Mouse (Mus musculus): ENCODE results near the gene Enc1. TPM values are rescaled to one million over a fixed set of nuclear protein-coding genes. Genes with fewer than 3 reads are reported as not detected.

Enc1 gene
- polyA plus RNA-seq, 1 experiment from 2014 or later: 2.6 TPM

GRCm38 (mm10) chr13:97208112-97208478 lies 32.8 kb upstream of the Enc1 start:
- Histone ChIP-seq H3K27ac (ENCODE audit: low read length) (no peak overlapping the region), H3K36me3 (ENCODE audit: insufficient read depth, low read length) (no peaks in the 10 kb centered on the region), H3K9ac (replicated peaks; ENCODE audit: low read depth) (no peak overlapping the region), H3K9me3 (ENCODE audit: low read length) (no peaks in the 10 kb centered on the region), H3K4me3 (ENCODE audit: low read depth, low read length) (no peak overlapping the region), H3K4me2 (replicated peaks; ENCODE audit: low read depth, low read length) (no peak overlapping the region), H3K4me1 (ENCODE audit: insufficient read depth, low read depth, low read length) (no peaks in the 10 kb centered on the region), H3K27me3 (replicated peaks; ENCODE audit: insufficient read depth, low read length) (no peaks in the 10 kb centered on the region)
- WGBS: 41% methylated on average over 7 of the region's 7 CpGs
- peak; percentile 39 for DNase-seq (ENCODE audit: low spot score)
- no peak for ATAC-seq
- no peak for TF ChIP-seq EP300 (IDR thresholded peaks at IDR 0.05)
- no peak for TF ChIP-seq CTCF (IDR thresholded peaks at IDR 0.05)

- no peaks in the 10 kb centered on the region for H3K9me3 ChIP-seq (ENCODE audit: low read length)
- no peak for ATAC-seq
- H3K4me3 ChIP-seq (ENCODE audit: low read depth, low read length): no peak overlapping the region
- 28% methylated on average over 3 of the region's 3 CpGs for WGBS
- no peak for DNase-seq (ENCODE audit: low spot score)
- H3K27ac ChIP-seq (ENCODE audit: low read length): no peak overlapping the region
- no peak overlapping the region for H3K9ac ChIP-seq (replicated peaks; ENCODE audit: low read depth)
- H3K36me3 ChIP-seq (ENCODE audit: insufficient read depth, low read length): no peaks in the 10 kb centered on the region
- no peak overlapping the region for H3K4me2 ChIP-seq (replicated peaks; ENCODE audit: low read depth, low read length)
- H3K4me1 ChIP-seq (ENCODE audit: insufficient read depth, low read depth, low read length): no peaks in the 10 kb centered on the region
- TF ChIP-seq EP300 (IDR thresholded peaks at IDR 0.05) (no peak), CTCF (IDR thresholded peaks at IDR 0.05) (no peak)
- no peaks in the 10 kb centered on the region for H3K27me3 ChIP-seq (replicated peaks; ENCODE audit: insufficient read depth, low read length)
Measured at GRCm38 (mm10) chr13:97208500-97209010, 32.4 kb upstream of the Enc1 start.

- Histone ChIP-seq H3K36me3 (ENCODE audit: insufficient read depth, low read length) (no peaks in the 10 kb centered on the region), H3K4me2 (replicated peaks; ENCODE audit: low read depth, low read length) (no peak overlapping the region), H3K27ac (ENCODE audit: low read length) (no peak overlapping the region), H3K27me3 (replicated peaks; ENCODE audit: insufficient read depth, low read length) (no peaks in the 10 kb centered on the region), H3K4me3 (ENCODE audit: low read depth, low read length) (no peak overlapping the region), H3K9ac (replicated peaks; ENCODE audit: low read depth) (no peak overlapping the region), H3K9me3 (ENCODE audit: low read length) (no peaks in the 10 kb centered on the region), H3K4me1 (ENCODE audit: insufficient read depth, low read depth, low read length) (no peaks in the 10 kb centered on the region)
- ATAC-seq: no peak
- WGBS: 60% methylated on average over 3 of the region's 3 CpGs
- no peak for DNase-seq (ENCODE audit: low spot score)
- no peak for TF ChIP-seq EP300 (IDR thresholded peaks at IDR 0.05)
- no peak for TF ChIP-seq CTCF (IDR thresholded peaks at IDR 0.05)
Measured at GRCm38 (mm10) chr13:97214583-97215268, 26.2 kb upstream of the Enc1 start.

GRCm38 (mm10) chr13:97215563-97215962 lies 25.3 kb upstream of the Enc1 start:
- Histone ChIP-seq H3K4me1 (ENCODE audit: insufficient read depth, low read depth, low read length) (no peaks in the 10 kb centered on the region), H3K9ac (replicated peaks; ENCODE audit: low read depth) (no peak overlapping the region), H3K9me3 (ENCODE audit: low read length) (no peaks in the 10 kb centered on the region), H3K4me2 (replicated peaks; ENCODE audit: low read depth, low read length) (no peak overlapping the region), H3K27me3 (replicated peaks; ENCODE audit: insufficient read depth, low read length) (no peaks in the 10 kb centered on the region), H3K36me3 (ENCODE audit: insufficient read depth, low read length) (no peaks in the 10 kb centered on the region), H3K4me3 (ENCODE audit: low read depth, low read length) (no peak overlapping the region), H3K27ac (ENCODE audit: low read length) (no peak overlapping the region)
- TF ChIP-seq CTCF (IDR thresholded peaks at IDR 0.05) (no peak), EP300 (IDR thresholded peaks at IDR 0.05) (no peak)
- no peak for DNase-seq (ENCODE audit: low spot score)
- no peak for ATAC-seq
- 49% methylated on average over 4 of the region's 4 CpGs for WGBS

- no peak for DNase-seq (ENCODE audit: low spot score)
Measured at GRCm38 (mm10) chr13:97216196-97216595, 24.7 kb upstream of the Enc1 start.

GRCm38 (mm10) chr13:97220022-97220421 lies 20.9 kb upstream of the Enc1 start:
- Histone ChIP-seq H3K4me1 (ENCODE audit: insufficient read depth, low read depth, low read length) (no peaks in the 10 kb centered on the region), H3K27me3 (replicated peaks; ENCODE audit: insufficient read depth, low read length) (no peaks in the 10 kb centered on the region), H3K4me3 (ENCODE audit: low read depth, low read length) (no peak overlapping the region), H3K4me2 (replicated peaks; ENCODE audit: low read depth, low read length) (no peak overlapping the region), H3K9ac (replicated peaks; ENCODE audit: low read depth) (no peak overlapping the region), H3K27ac (ENCODE audit: low read length) (no peak overlapping the region), H3K9me3 (ENCODE audit: low read length) (no peaks in the 10 kb centered on the region), H3K36me3 (ENCODE audit: insufficient read depth, low read length) (no peaks in the 10 kb centered on the region)
- DNase-seq (ENCODE audit: low spot score): no peak
- no peak for ATAC-seq
- 86% methylated on average over 3 of the region's 3 CpGs for WGBS
- TF ChIP-seq EP300 (IDR thresholded peaks at IDR 0.05): no peak

More at GRCm38 (mm10) chr13:97216196-97216595, 24.7 kb upstream of the Enc1 start:
- Histone ChIP-seq H3K36me3 (ENCODE audit: insufficient read depth, low read length) (no peaks in the 10 kb centered on the region), H3K27ac (ENCODE audit: low read length) (no peak overlapping the region), H3K4me2 (replicated peaks; ENCODE audit: low read depth, low read length) (no peak overlapping the region), H3K9me3 (ENCODE audit: low read length) (no peaks in the 10 kb centered on the region), H3K4me1 (ENCODE audit: insufficient read depth, low read depth, low read length) (no peaks in the 10 kb centered on the region), H3K9ac (replicated peaks; ENCODE audit: low read depth) (no peak overlapping the region), H3K27me3 (replicated peaks; ENCODE audit: insufficient read depth, low read length) (no peaks in the 10 kb centered on the region), H3K4me3 (ENCODE audit: low read depth, low read length) (no peak overlapping the region)
- no peak for ATAC-seq
- WGBS: 69% methylated on average over 5 of the region's 5 CpGs
- no peak for TF ChIP-seq EP300 (IDR thresholded peaks at IDR 0.05)
- TF ChIP-seq CTCF (IDR thresholded peaks at IDR 0.05): no peak
